Mouse (Mus musculus) CH12.LX (cell line): ENCODE results near the gene Olfr374. TPM values are rescaled to one million over a fixed set of nuclear protein-coding genes. Genes with fewer than 3 reads are reported as not detected.
"Not testable (repeated sequence)": the region's sequence is repeated elsewhere in the genome, so short reads cannot be mapped to it uniquely, and the experiment has no call there.

Experiments used
- DNase-seq: peaks from one replicate; pipeline ENCODE4 v3.0.0-alpha.2; 2013; ENCODE audit errors: extremely low read depth
- H3K27ac ChIP-seq: 2 replicates; pipeline ENCODE4 v1.5.1; 2012; ENCODE audit warnings: low read depth, mild to moderate bottlenecking, control low read depth, moderate library complexity; ENCODE audit not compliant: insufficient read depth
- H3K27me3 ChIP-seq: replicated peaks from 2 replicates; pipeline ENCODE3; 2012; ENCODE audit warnings: inconsistent platforms
- H3K36me3 ChIP-seq, 2 experiments: replicated peaks in 1 of 2; 2 replicates each; pipeline versions ENCODE3 to v1.6.1; 2012; ENCODE audit warnings: inconsistent platforms in 1 of 2, low read length in 1 of 2, mild to moderate bottlenecking in 1 of 2, mixed read lengths in 1 of 2, moderate library complexity in 1 of 2; ENCODE audit not compliant: control insufficient read depth in 1 of 2, insufficient read depth in 1 of 2
- H3K4me1 ChIP-seq, 2 experiments: 2 replicates each; pipeline ENCODE4 v1.6.1; 2012; ENCODE audit warnings: inconsistent platforms in 1 of 2, moderate library complexity in 1 of 2; ENCODE audit not compliant: insufficient read depth in 2 of 2, control insufficient read depth in 1 of 2
- H3K4me2 ChIP-seq: 2 replicates; pipeline ENCODE4 v1.6.1; 2012; ENCODE audit warnings: low read depth, mild to moderate bottlenecking, control low read depth; ENCODE audit not compliant: poor library complexity, insufficient read depth, severe bottlenecking
- H3K4me3 ChIP-seq, 3 experiments: fragments of 150-350 bp in 1 of 3; sonication (generic) in 1 of 3; replicated peaks in 1 of 3; 2 replicates each; pipeline versions ENCODE3 to v1.5.1; 2011 to 2012; ENCODE audit warnings: low read depth in 2 of 3, low read length in 2 of 3, mild to moderate bottlenecking in 2 of 3, moderate library complexity in 2 of 3, control low read depth in 1 of 3, improper control_type of control experiment in 1 of 3, inconsistent platforms in 1 of 3, mixed read lengths in 1 of 3; ENCODE audit not compliant: poor library complexity in 1 of 3
- H3K79me2 ChIP-seq: replicated peaks from 2 replicates; pipeline ENCODE4 v1.6.1; 2012; ENCODE audit warnings: mild to moderate bottlenecking, moderate library complexity; ENCODE audit not compliant: control insufficient read depth, poor library complexity, insufficient read depth, severe bottlenecking; ENCODE audit errors: extremely low read depth
- H3K9ac ChIP-seq: 2 replicates; pipeline ENCODE4 v1.6.1; 2012; ENCODE audit warnings: low read depth, mild to moderate bottlenecking, control low read depth, moderate library complexity; ENCODE audit not compliant: insufficient read depth
- H3K9me3 ChIP-seq: replicated peaks from 2 replicates; pipeline ENCODE3; 2012; ENCODE audit warnings: low read length, inconsistent platforms, mixed read lengths
- BHLHE40 ChIP-seq: IDR thresholded peaks from 2 replicates; pipeline ENCODE4 v1.6.1; 2011; ENCODE audit warnings: mild to moderate bottlenecking, low read depth, low read length, improper control_type of control experiment
- NELFE ChIP-seq: IDR thresholded peaks from 2 replicates; pipeline ENCODE4 v1.6.1; 2011; ENCODE audit warnings: low read depth, low read length, improper control_type of control experiment
- SIN3A ChIP-seq: IDR thresholded peaks from 2 replicates; pipeline ENCODE4 v1.6.1; 2012; ENCODE audit warnings: low read length, improper control_type of control experiment, inconsistent platforms
- dilution Hi-C: fragments of 300-500 bp; cut with MboI; formaldehyde crosslinking; loops from 2 replicates; pipeline ENCODE4 v1.14.3; 2020; ENCODE audit warnings: low sequenced_read_pairs; ENCODE audit not compliant: extremely low pct_unique_long_range_greater_than_20kb, extremely low pct_ligation_motif_present
- in situ Hi-C: fragments of 300-500 bp; cut with MboI; formaldehyde crosslinking; loops from 3 replicates; pipeline ENCODE4 v1.14.3; 2019; ENCODE audit warnings: low sequenced_read_pairs, low pct_ligation_motif_present, low pct_unique_long_range_greater_than_20kb, mixed read lengths
- polyA plus RNA-seq: library from polyadenylated mRNA; unstranded; fragments of >175 nt; gene quantifications from 2 replicates; pipeline ENCODE4 v1.2.1, GENCODE M21; 2012; ENCODE audit warnings: low read depth; ENCODE audit not compliant: insufficient read length
- total RNA-seq, 2 experiments: library from RNA; depleted of rRNA; stranded (reverse); fragments of 300-350 nt in 1 of 2; fragments of >200 nt in 1 of 2; gene quantifications; 2 replicates each; pipeline ENCODE4 v1.2.3; 2012 to 2014

Gene Olfr374
- total RNA-seq (2012; rRNA removed) (not detected in 2 replicates), total RNA-seq (2014; rRNA removed) (not detected in 2 replicates), polyA plus RNA-seq (0.19 TPM in 1 of 2 replicates, not detected in the other)

DNA sequence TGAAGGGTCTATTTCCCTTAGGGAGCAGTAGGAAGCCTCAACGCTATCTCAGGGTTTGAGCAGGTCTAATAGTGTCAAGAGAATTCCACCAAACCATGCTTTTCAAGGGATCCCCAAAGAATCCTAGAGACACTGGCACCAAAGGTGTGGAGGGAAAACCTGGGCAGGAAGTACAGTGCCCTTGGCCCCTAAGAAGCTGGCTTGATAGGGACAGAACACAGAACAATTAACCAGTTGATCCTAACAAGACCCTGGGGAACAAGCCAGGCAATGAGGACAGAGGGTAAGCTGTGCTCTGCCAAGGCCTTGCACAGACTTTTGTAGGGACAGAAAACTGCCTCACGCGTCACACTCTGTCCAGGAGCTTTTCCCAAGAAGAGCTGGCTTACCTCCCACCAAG is at the start of gene Olfr374:
Gene Olfr374, plus strand, starts transcription at position 301 of the 400 bp plus-strand sequence.
- dilution Hi-C loops = no loop called here
- H3K4me3 ChIP-seq = no peak within 1 kb of the TSS
- H3K27ac ChIP-seq = no peak within 1 kb of the TSS
- no peaks in the 10 kb centered on the region for H3K9me3 ChIP-seq
- H3K9ac ChIP-seq = no peak within 1 kb of the TSS
- H3K4me1 ChIP-seq = peaks cover 2 to 6% of the 10 kb centered on the region in 2 experiments; a peak in 2 of 4 replicates
- no peak within 1 kb of the TSS for H3K4me2 ChIP-seq
- in situ Hi-C loops = loop anchor here (25.0 kb wide), 1 partner anchor 969 kb away; no protein-coding TSS in a partner anchor
- DNase-seq = no peak
- H3K79me2 ChIP-seq = no peaks in the 10 kb centered on the region
- TF ChIP-seq BHLHE40 = no peak
- no peak for TF ChIP-seq SIN3A
- no peak for TF ChIP-seq NELFE
- peaks cover 4% of the 10 kb centered on the region for H3K27me3 ChIP-seq
- no peaks in the 10 kb centered on the region for H3K36me3 ChIP-seq

DNA sequence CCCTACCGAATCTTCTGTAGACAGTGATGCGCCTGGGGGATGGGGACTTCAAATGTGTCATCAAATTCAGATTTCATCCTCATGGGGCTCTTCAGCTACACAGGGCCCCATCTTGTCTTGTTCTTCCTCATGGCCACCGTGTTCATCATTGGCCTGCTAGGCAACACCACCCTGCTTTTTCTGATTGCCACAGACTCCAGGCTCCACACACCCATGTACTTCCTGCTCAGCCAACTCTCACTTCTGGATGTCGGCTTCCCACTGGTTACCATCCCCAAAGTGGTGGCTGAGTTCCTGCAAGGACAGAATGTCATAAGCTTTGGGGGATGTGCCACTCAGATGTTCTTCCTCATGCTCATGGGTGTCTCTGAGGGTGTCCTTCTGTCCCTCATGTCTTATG is 49.2 kb upstream of the Olfr374 start:
- DNase-seq, dilution Hi-C loops, H3K27me3 ChIP-seq, H3K36me3 ChIP-seq, in situ Hi-C loops, H3K4me3 ChIP-seq, H3K4me1 ChIP-seq, H3K79me2 ChIP-seq, H3K27ac ChIP-seq, H3K9me3 ChIP-seq, H3K9ac ChIP-seq, H3K4me2 ChIP-seq: not testable (repeated sequence)

DNA sequence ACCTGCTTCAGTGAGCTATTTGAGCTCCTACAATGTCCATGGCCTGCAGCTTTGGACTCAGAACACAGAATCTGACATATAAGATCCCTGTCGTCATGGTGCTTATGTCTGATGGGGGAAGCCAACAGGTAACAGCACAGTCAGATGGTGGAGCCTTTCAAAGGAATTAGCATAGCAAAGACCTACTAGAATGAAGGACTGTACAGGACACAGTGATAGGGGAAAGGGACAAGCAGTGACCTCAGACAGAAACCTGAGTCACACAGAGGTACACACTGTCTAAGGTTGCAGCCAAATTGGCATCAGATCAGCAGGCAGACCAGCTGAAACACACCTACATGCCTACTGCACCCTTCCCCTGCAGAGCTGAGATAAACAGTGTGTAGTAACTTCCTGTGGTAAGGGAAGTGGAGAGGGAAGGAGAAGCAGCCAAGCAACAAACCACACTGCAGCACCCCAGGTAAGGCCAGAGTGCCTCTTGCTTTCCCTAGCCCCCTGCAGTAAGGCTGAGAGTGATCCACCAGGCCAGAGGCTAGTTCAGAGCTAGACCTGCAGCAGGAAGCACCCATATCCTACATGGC is 39.9 kb upstream of the Olfr374 start:
- H3K4me3 ChIP-seq, H3K79me2 ChIP-seq, dilution Hi-C loops, H3K27ac ChIP-seq, H3K9ac ChIP-seq, DNase-seq, in situ Hi-C loops, H3K9me3 ChIP-seq, H3K27me3 ChIP-seq, H3K36me3 ChIP-seq, H3K4me2 ChIP-seq: not testable (repeated sequence)
- H3K4me1 ChIP-seq = peaks cover 4 to 12% of the 10 kb centered on the region in 2 experiments; a peak in 3 of 4 replicates

DNA sequence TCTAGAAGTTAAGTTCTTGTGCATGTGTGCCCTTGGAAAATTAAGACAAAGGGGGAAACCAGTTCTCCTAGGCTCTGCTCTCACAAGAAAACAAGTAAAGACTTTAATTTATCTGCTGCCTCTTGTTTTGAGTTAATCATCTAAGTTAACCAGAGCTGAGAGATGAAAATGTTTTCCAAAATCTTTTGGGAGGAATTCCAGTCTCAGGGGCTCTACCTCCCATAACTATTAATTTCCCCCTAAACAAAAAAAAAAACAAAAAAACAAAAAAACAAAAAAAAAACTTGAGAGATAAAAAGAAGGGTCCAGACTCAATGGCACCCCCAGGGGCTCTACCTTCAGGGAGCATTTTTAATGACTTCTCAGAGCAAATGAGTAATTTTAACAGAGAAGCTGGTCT is 24.0 kb upstream of the Olfr374 start, which contains the start of gene Olfr373:
Gene Olfr373, plus strand, starts transcription at position 301 of the 400 bp plus-strand sequence.
- peaks cover 0 to 30% of the 10 kb centered on the region in 2 experiments; a peak in 2 of 4 replicates for H3K4me1 ChIP-seq
- H3K4me2 ChIP-seq, H3K27ac ChIP-seq, H3K9ac ChIP-seq, H3K27me3 ChIP-seq, DNase-seq, in situ Hi-C loops, H3K36me3 ChIP-seq, H3K79me2 ChIP-seq, H3K9me3 ChIP-seq, dilution Hi-C loops, H3K4me3 ChIP-seq: not testable (repeated sequence)
